Mouse (Mus musculus) brain, embryonic 18.5 days (tissue): ENCODE measurements around the gene Fam160b1.

Experiments used
- DNase-seq: peaks from one replicate; pipeline ENCODE4 v3.0.0-alpha.2; 2012; ENCODE audit warnings: low read depth, low spot score

The Fam160b1 gene

DNA sequence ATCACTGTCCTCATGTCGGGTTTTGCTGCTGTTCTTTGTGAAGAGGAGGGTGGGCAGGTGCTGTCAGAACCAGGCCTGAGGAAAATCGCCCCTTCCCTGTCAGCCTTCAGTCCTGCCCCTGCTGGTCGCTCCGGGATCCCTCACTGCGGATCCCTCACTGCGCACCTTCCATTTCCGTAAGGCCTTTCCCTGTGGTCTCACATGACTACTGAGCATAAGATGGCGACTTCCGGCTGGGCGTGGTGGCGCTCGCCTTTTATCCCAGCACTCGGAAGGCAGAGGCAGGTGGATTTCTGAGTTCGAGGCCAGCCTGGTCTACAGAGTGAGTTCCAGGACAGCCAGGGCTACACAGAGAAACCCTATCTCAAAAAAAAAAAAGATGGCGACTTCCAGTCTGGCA lies 64.8 kb downstream of the Fam160b1 start:
- DNase-seq: no peak

DNA sequence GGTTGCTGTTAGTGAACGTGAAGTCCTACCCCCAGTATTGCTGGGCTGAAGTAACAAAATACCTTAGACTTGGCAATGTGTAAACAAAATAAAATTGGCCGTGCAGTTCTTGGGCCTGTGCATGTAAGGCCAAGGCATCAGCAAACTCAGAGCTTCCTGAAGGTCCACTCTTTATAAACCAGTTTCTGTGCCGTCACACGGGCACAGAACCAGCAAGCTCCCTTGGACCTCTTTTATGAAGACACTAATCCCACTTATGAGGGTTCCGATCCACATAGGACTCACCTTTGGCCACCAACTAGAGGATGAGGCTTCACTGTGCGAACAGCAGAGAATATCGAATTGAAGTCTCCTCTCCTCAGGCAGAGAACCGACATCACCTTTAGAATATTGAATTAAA lies 66.4 kb downstream of the Fam160b1 start:
- no peak for DNase-seq

DNA sequence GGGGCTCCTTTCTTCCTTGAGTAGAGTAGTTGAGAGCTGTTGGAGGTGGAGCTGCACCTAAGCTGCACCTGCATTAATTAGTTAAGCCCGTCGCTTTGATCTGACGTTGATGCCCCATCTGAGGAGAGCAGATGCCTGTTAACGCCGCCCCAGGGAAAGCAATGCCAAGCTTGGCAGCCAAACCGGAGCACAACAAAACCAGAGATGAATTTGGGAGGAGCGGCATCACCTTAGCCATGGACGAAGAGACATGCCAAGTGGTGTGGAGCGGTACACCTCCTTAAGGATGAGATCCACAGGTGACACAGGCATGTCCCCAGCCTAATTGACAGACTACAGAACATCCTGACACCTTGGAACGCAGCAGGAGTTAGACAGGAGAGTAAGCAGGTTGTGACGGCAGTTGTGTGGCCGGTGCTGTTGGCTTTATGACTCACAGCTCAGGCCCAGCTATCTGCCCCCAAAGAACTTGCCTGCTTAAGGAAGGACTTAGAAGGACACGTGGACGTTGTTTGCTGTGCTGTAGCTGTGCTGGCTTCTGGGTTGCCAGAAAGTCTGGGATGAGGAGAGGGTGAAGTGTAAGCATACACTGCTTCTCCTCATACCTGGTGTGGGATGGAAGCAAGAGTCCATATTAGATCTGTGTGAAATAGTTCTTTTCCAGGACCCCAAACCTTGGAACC lies 67.4 kb downstream of the Fam160b1 start:
- no peak for DNase-seq

DNA sequence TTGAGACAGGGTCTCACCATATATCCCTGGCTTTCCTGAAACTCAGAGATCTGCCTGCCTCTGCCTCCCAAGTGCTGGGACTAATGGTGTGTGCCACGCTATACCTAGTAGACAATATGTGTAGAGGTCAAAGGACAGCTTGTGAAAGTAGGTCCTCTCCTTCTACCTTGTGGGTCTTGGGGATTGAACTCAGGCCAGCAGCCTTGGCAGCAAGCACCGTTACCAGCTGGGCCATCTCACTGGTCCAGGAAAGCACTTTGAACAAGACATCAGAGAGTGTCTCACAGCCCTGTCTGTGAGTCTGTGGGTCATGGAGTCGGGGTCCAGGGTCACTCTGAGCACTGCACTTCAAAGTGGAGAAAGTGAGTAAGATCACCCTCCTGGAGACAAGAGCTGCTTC lies 68.2 kb downstream of the Fam160b1 start:
- DNase-seq: no peak

DNA sequence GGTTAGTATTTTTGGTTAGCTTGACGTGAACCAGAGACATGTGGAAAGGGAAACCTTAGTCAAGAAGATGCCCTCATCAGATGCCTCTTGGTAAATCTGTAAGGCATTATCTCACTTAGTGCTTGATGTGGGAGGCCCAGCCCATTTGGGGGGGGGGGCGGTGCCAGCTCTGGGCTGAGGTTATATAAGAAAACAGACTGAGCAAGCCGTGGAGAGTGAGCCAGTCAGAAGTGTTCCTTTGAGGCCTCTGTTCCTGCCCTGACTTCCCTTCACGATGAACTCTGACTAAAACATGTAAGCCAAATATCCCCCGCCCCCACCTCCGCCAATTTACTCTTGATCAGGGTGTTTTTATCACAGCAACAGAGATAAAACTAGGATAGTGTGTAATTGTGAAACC lies 69.4 kb downstream of the Fam160b1 start:
- no peak for DNase-seq

DNA sequence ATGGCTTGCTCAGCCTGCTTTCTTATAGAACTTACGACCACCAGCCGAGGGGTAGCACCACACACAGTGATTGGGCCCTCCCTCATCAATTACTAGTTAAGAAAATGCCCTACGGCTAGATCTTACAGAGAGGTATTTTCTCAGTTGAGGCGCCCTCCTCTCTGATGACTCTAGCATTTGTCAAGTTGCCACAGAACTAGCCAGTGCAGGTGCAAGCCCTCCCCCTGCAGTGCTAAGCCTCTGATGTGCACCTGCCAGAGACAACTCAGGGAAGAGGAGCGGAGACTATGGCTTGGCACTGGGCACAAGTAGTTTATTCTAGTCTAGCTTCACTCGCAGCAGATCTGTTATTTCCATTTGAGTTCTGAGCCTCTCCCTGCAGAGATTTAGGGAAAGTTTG lies 71.0 kb downstream of the Fam160b1 start:
- DNase-seq: no peak

DNA sequence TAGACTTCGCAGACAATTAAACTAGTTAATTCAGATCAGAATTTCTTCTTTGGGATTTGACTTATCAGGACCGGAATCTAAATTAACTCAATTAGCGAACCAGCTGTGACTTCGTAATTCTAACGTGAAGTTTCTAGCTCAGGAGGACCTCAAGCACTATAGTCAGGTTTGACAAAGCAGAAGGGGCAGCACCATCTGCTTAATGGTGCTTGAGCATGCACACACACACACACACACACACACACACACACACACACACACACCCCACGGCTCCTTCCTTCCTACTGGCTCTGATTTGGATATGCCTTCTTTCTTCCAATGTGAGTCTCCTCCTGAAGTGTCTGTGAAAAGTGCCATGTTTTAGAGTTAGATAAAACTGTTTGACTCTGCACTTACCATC lies 73.5 kb downstream of the Fam160b1 start:
- no peak for DNase-seq

DNA sequence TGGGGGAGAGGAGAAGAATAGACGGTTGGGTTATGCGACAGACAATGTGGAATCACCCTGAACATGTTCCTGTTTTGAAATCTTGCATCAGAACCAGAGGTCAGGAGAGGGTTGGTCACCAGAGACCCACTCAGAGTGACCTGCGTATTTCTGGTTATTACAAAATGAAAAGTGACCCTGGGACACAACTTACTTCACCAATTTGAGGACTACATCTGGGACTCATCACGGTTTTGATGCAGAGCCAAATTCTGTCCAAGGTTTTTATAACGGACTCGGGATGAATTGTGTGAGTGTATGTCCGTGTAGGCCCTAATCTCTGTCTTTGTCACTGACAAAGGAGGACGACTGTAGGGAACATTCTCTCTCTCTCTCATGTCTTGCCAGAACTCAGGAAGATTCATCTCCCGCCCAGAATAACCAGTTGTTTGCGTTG lies 76.1 kb downstream of the Fam160b1 start:
- DNase-seq: no peak

DNA sequence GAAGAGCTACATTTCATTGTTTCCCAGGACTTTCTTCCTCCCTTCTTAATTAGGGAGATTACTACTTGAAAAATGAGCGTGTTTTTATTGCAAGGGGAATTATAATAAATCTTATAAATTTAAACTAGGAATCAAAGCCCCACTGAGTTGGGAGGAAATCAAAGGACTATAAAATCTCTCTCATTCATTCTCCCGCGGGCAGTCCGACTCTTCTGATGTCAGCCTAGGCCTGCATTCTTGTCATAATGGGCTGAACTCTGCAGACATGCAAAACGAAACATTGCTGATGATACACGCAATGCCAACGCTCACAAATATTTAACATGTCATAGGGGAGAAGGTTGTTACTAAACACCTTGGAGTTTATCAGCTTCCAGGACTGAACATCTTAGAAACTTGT lies 76.6 kb downstream of the Fam160b1 start:
- no peak for DNase-seq
